Mouse (Mus musculus) small intestine, adult 2 months (tissue): Measurements from ENCODE around the gene Nr3c2. TPM values are rescaled to one million over a fixed set of nuclear protein-coding genes. Genes with fewer than 3 reads are reported as not detected.

ENCODE experiments used
- H3K27ac ChIP-seq: fragments of 200-500 bp; 2 replicates; pipeline ENCODE4 v1.5.1; 2012; ENCODE audit warnings: low read depth, low read length, control low read depth, inconsistent platforms; ENCODE audit not compliant: insufficient read depth
- H3K27me3 ChIP-seq: fragments of 200-500 bp; 2 replicates; pipeline ENCODE4 v1.6.1; 2012; ENCODE audit warnings: mild to moderate bottlenecking, moderate library complexity, low read length, inconsistent platforms; ENCODE audit not compliant: control insufficient read depth, insufficient read depth
- H3K36me3 ChIP-seq: fragments of 200-500 bp; 2 replicates; pipeline ENCODE4 v1.6.1; 2012; ENCODE audit warnings: mild to moderate bottlenecking, low read length, control low read depth, inconsistent platforms; ENCODE audit not compliant: control insufficient read depth, insufficient read depth
- H3K4me1 ChIP-seq: fragments of 200-500 bp; 2 replicates; pipeline ENCODE4 v1.6.1; 2012; ENCODE audit warnings: low read length, inconsistent platforms, mixed read lengths; ENCODE audit not compliant: control insufficient read depth, insufficient read depth, insufficient read length
- H3K4me3 ChIP-seq: fragments of 200-500 bp; 2 replicates; pipeline ENCODE4 v1.5.1; 2012; ENCODE audit warnings: low read depth, mild to moderate bottlenecking, control low read depth, inconsistent platforms, low read length, moderate library complexity
- CTCF ChIP-seq: fragments of 200-500 bp; IDR thresholded peaks from 2 replicates; pipeline ENCODE4 v1.5.1; 2012; ENCODE audit warnings: low read depth, mild to moderate bottlenecking, control low read depth, inconsistent platforms, low read length, moderate library complexity, mixed read lengths; ENCODE audit not compliant: insufficient replicate concordance, insufficient read length; ENCODE audit errors: extremely low read depth
- POLR2A ChIP-seq: fragments of 200-500 bp; IDR thresholded peaks from 2 replicates; pipeline ENCODE4 v1.6.1; 2012; ENCODE audit warnings: low read depth, mild to moderate bottlenecking, control low read depth, inconsistent platforms, low read length, moderate library complexity
- WGBS: fragments of 180-500 bp; shearing (Covaris S2); methylation state at CpG from one replicate; pipeline ENCODE4 v1.1.7; 2018; 5-methylcytosine and 5-hydroxymethylcytosine counted together
- polyA plus RNA-seq: library from polyadenylated mRNA; depleted of rRNA; stranded (reverse); fragments of >200 nt; gene quantifications from 2 replicates; pipeline ENCODE4 v1.2.3, GENCODE M21; 2012

Gene Nr3c2
- polyA plus RNA-seq, 1 experiment = 12.0 TPM

- Histone ChIP-seq H3K27ac (no peak overlapping the region), H3K4me3 (no peak overlapping the region), H3K27me3 (no peaks in the 10 kb centered on the region), H3K4me1 (peaks cover 6% of the 10 kb centered on the region; the same call in 1 of the 2 replicates), H3K36me3 (no peaks in the 10 kb centered on the region)
- WGBS = 81% methylated on average over 12 of the region's 12 CpGs
- TF ChIP-seq POLR2A = no peak
- TF ChIP-seq CTCF = no peak
Observed at GRCm38 (mm10) chr8:77262216-77263009, 363.2 kb downstream of the Nr3c2 start.

- no peak overlapping the region for H3K4me3 ChIP-seq
- H3K27me3 ChIP-seq = no peaks in the 10 kb centered on the region
- no peak overlapping the region for H3K27ac ChIP-seq
- 0 out of 2 replicates have a peak, but pooled peaks cover 3% of the 10 kb centered on the region for H3K4me1 ChIP-seq
- 24% methylated on average over 1 of the region's 1 CpGs for WGBS
- no peaks in the 10 kb centered on the region for H3K36me3 ChIP-seq
- TF ChIP-seq POLR2A = no peak
- no peak for TF ChIP-seq CTCF
Observed at GRCm38 (mm10) chr8:77267941-77268405, 368.7 kb downstream of the Nr3c2 start.

GRCm38 (mm10) chr8:77272136-77272535, 372.9 kb downstream of the Nr3c2 start:
- peaks cover 10% of the 10 kb centered on the region; the same call in 1 of the 2 replicates for H3K4me1 ChIP-seq
- no peaks in the 10 kb centered on the region for H3K36me3 ChIP-seq
- 90% methylated on average over 6 of the region's 6 CpGs for WGBS
- H3K4me3 ChIP-seq = no peak overlapping the region
- TF ChIP-seq CTCF = no peak
- TF ChIP-seq POLR2A = no peak
- H3K27ac ChIP-seq = no peak overlapping the region
- no peaks in the 10 kb centered on the region for H3K27me3 ChIP-seq

- Histone ChIP-seq H3K27me3 (no peaks in the 10 kb centered on the region), H3K36me3 (no peaks in the 10 kb centered on the region), H3K4me3 (no peak overlapping the region), H3K4me1 (peaks cover 8% of the 10 kb centered on the region; the same call in 1 of the 2 replicates), H3K27ac (no peak overlapping the region)
- TF ChIP-seq CTCF (no peak), POLR2A (no peak)
- WGBS = 88% methylated on average over 5 of the region's 5 CpGs
Observed at GRCm38 (mm10) chr8:77275571-77275970, 376.3 kb downstream of the Nr3c2 start.

GRCm38 (mm10) chr8:77276827-77277226, 377.6 kb downstream of the Nr3c2 start:
- peaks cover 8% of the 10 kb centered on the region; the same call in 1 of the 2 replicates for H3K4me1 ChIP-seq
- no peaks in the 10 kb centered on the region for H3K27me3 ChIP-seq
- H3K27ac ChIP-seq = no peak overlapping the region
- H3K36me3 ChIP-seq = no peaks in the 10 kb centered on the region
- H3K4me3 ChIP-seq = no peak overlapping the region
- TF ChIP-seq CTCF (no peak), POLR2A (no peak)
- 44% methylated on average over 10 of the region's 10 CpGs for WGBS

GRCm38 (mm10) chr8:77278246-77278645, 379.0 kb downstream of the Nr3c2 start:
- H3K27ac ChIP-seq = no peak overlapping the region
- WGBS = 92% methylated on average over 4 of the region's 4 CpGs
- H3K4me1 ChIP-seq = peaks cover 8% of the 10 kb centered on the region; the same call in 1 of the 2 replicates
- H3K36me3 ChIP-seq = no peaks in the 10 kb centered on the region
- H3K4me3 ChIP-seq = no peak overlapping the region
- TF ChIP-seq CTCF = no peak
- no peak for TF ChIP-seq POLR2A
- no peaks in the 10 kb centered on the region for H3K27me3 ChIP-seq

- Histone ChIP-seq H3K4me3 (no peak overlapping the region), H3K27ac (no peak overlapping the region), H3K36me3 (no peaks in the 10 kb centered on the region), H3K27me3 (no peaks in the 10 kb centered on the region), H3K4me1 (peaks cover 8% of the 10 kb centered on the region; the same call in 1 of the 2 replicates)
- WGBS = 80% methylated on average over 3 of the region's 3 CpGs
- TF ChIP-seq POLR2A (no peak), CTCF (no peak)
Observed at GRCm38 (mm10) chr8:77279977-77280376, 380.7 kb downstream of the Nr3c2 start.

- no peak overlapping the region for H3K4me3 ChIP-seq
- TF ChIP-seq CTCF (no peak), POLR2A (no peak)
- H3K27ac ChIP-seq = no peak overlapping the region
- no peaks in the 10 kb centered on the region for H3K36me3 ChIP-seq
- 76% methylated on average over 7 of the region's 7 CpGs for WGBS
- H3K4me1 ChIP-seq = no peaks in the 10 kb centered on the region; the same call in 1 of the 2 replicates
- H3K27me3 ChIP-seq = no peaks in the 10 kb centered on the region
Observed at GRCm38 (mm10) chr8:77282605-77283236, 383.5 kb downstream of the Nr3c2 start.
